Mouse (Mus musculus) lung, postnatal 0 days (tissue): ENCODE results near the gene Pmvk.

Experiments
- CTCF ChIP-seq: IDR thresholded peaks from 2 replicates; pipeline ENCODE4 v1.5.1; 2016; ENCODE audit warnings: antibody characterized with exemption, mild to moderate bottlenecking
- EP300 ChIP-seq: IDR thresholded peaks from 2 replicates; pipeline ENCODE4 v1.6.1; 2016; ENCODE audit warnings: antibody characterized with exemption, mild to moderate bottlenecking, control low read depth

DNA sequence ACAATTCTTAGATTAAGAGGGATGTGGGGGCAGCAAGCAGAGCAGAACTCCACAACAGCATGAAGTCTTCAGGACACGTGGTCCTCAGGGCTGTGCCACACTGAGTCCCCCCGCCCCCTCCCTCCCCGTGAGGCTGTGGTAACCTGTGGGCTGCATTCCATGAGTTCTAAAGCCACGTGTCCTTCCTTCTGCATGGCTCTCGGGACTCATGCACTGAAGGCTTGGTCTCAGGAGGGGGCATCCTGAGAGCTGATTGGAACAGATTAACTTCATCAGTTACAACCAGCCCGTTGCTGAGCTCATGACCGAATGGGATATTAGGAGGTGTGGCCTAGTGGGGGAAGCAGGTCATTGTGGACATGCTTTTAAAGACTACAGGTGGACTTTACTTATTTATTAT lies 45.4 kb downstream of the Pmvk start:
- no peak for TF ChIP-seq EP300
- no peak for TF ChIP-seq CTCF
